Mouse (Mus musculus) CH12F3 (cell line): Measurements from ENCODE around the gene Ugt1a6b.

Experiments used
- in situ Hi-C: fragments of 300-500 bp; cut with MboI; formaldehyde crosslinking; loops from 2 replicates; pipeline ENCODE4 v1.14.3; 2020; ENCODE audit warnings: low sequenced_read_pairs

Gene Ugt1a6b

GRCm38 (mm10) chr1:88192136-88192535 lies 89.1 kb downstream of the Ugt1a6b start:
- in situ Hi-C loops, result no loop called here

- in situ Hi-C loops, result no loop called here
These were observed 92.6 kb downstream of the Ugt1a6b start for GRCm38 (mm10) chr1:88195687-88196086.

GRCm38 (mm10) chr1:88197443-88197842 lies 94.4 kb downstream of the Ugt1a6b start:
- in situ Hi-C loops, result no loop called here

GRCm38 (mm10) chr1:88199996-88200395 lies 96.9 kb downstream of the Ugt1a6b start:
- in situ Hi-C loops, result no loop called here

GRCm38 (mm10) chr1:88200456-88200855 lies 97.4 kb downstream of the Ugt1a6b start, which contains the start of gene Ugt1a2:
Gene Ugt1a2 (plus strand): TSS chr1:88200601.
- in situ Hi-C loops, result no loop called here

- in situ Hi-C loops, result no loop called here
These were observed 102.4 kb downstream of the Ugt1a6b start, which contains the start of gene Dnajb3 for GRCm38 (mm10) chr1:88205294-88205922. Gene Dnajb3 (minus strand): TSS chr1:88205782.

- in situ Hi-C loops, result no loop called here
These were observed 103.9 kb downstream of the Ugt1a6b start for GRCm38 (mm10) chr1:88206843-88207479.

- in situ Hi-C loops, result no loop called here
These were observed 108.8 kb downstream of the Ugt1a6b start, which contains the start of gene Ugt1a1 for GRCm38 (mm10) chr1:88211812-88212211. Gene Ugt1a1 (plus strand): TSS chr1:88211959.

GRCm38 (mm10) chr1:88212341-88213045 lies 109.4 kb downstream of the Ugt1a6b start:
- in situ Hi-C loops, result no loop called here

- in situ Hi-C loops, result no loop called here
These were observed 110.0 kb downstream of the Ugt1a6b start for GRCm38 (mm10) chr1:88213061-88213460.

GRCm38 (mm10) chr1:88213766-88214461 lies 110.9 kb downstream of the Ugt1a6b start:
- in situ Hi-C loops, result no loop called here

- in situ Hi-C loops, result no loop called here
These were observed 111.5 kb downstream of the Ugt1a6b start for GRCm38 (mm10) chr1:88214462-88214952.

GRCm38 (mm10) chr1:88215466-88216380 lies 112.7 kb downstream of the Ugt1a6b start:
- in situ Hi-C loops, result no loop called here

- in situ Hi-C loops, result no loop called here
These were observed 113.5 kb downstream of the Ugt1a6b start for GRCm38 (mm10) chr1:88216551-88216950.

- in situ Hi-C loops, result no loop called here
These were observed 114.1 kb downstream of the Ugt1a6b start for GRCm38 (mm10) chr1:88217144-88217543.

- in situ Hi-C loops, result no loop called here
These were observed 114.5 kb downstream of the Ugt1a6b start for GRCm38 (mm10) chr1:88217576-88217975.

- in situ Hi-C loops, result no loop called here
These were observed 115.0 kb downstream of the Ugt1a6b start for GRCm38 (mm10) chr1:88218051-88218450.

- in situ Hi-C loops, result no loop called here
These were observed 115.5 kb downstream of the Ugt1a6b start for GRCm38 (mm10) chr1:88218591-88218990.

GRCm38 (mm10) chr1:88219054-88219453 lies 116.0 kb downstream of the Ugt1a6b start:
- in situ Hi-C loops, result no loop called here

- in situ Hi-C loops, result no loop called here
These were observed 117.3 kb downstream of the Ugt1a6b start for GRCm38 (mm10) chr1:88220336-88220735.
